Mouse (Mus musculus): ENCODE data around the gene Nlk. TPM values are rescaled to one million over a fixed set of nuclear protein-coding genes. Genes with fewer than 3 reads are reported as not detected.

Nlk gene
- polyA plus RNA-seq (2011; ENCODE audit: insufficient read depth, insufficient read length, low replicate concordance, missing spikeins): 18.1 and 44.6 TPM in 2 replicates

DNA sequence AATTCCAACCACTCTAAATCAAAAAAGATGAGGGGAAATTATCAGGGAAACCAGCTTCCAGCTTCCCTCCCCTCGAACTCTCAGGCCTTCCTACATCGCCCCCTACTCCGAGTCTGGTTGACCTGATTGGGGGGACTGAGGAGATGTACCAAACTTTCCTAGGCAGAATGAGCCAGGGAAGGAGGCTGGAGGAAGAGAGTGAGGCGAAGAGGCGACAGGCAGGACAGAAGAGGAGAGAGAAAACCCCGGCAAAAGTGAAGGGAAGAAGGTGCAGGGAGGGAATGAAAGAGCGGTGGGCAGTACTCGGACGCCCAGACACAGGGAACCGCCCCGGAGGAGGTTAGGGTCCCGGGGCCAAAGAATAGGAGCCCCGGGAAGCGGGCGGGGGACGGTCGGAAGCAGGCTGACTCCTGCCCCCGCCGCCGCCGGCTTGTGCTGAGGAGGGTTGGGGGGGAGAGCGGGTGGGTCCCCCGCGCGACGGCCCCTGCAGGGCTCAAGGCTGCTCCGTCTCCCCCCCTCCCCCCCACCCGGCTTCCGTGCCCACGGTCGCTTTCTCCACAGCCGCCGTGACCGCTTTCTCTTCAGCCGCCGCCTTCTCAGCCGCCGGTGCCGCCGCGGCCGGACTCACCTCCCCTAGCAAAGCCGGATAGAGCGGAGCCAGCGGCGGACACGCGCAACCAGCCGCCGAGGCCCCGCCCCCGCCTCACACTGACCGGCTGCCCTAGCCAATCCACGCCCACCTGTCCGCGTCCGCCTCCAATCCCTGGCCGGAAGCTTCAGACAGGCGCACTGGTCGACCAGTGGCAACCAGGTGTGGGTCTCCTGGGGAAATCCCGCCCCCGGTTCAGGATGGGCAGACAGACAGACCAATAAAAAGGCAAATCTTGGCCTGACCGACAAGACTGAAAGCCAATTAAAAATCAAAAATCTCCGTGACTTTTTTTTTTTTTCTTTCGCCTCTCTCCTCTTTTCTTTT lies at the start of gene Nlk:
TSS of gene Nlk (minus strand) at position 597 of the 976 bp plus-strand sequence.
- H3K4me1 ChIP-seq (ENCODE audit: control insufficient read depth, insufficient read depth, low read length): no peaks in the 10 kb centered on the region
- TF ChIP-seq CTCF (IDR thresholded peaks at IDR 0.05; ENCODE audit: control insufficient read depth, insufficient read depth, low read length) (no peak), POLR2A (IDR thresholded peaks at IDR 0.05; ENCODE audit: borderline replicate concordance, control insufficient read depth, low read depth, low read length) (peak; percentile 75; the same call in 1 of the 2 replicates)
- under 1% methylated on average over 52 of the region's 65 CpGs for WGBS
- peak within 1 kb of the TSS; percentile 78 for H3K4me3 ChIP-seq (replicated peaks; ENCODE audit: control insufficient read depth, low read depth, low read length)
- peak within 1 kb of the TSS; percentile 26; the same call in 1 of the 2 replicates for H3K27ac ChIP-seq (ENCODE audit: control insufficient read depth, insufficient read depth, low read depth, low read length, poor library complexity)

GRCm38 (mm10) chr11:78746264-78746663 lies 49.1 kb upstream of the Nlk start:
- TF ChIP-seq CTCF (IDR thresholded peaks at IDR 0.05; ENCODE audit: control insufficient read depth, insufficient read depth, low read length): no peak
- no peak for TF ChIP-seq POLR2A (IDR thresholded peaks at IDR 0.05; ENCODE audit: borderline replicate concordance, control insufficient read depth, low read depth, low read length)
- WGBS: 82% methylated on average over 7 of the region's 7 CpGs
- H3K4me1 ChIP-seq (ENCODE audit: control insufficient read depth, insufficient read depth, low read length): peaks cover 2% of the 10 kb centered on the region; the same call in 1 of the 2 replicates
- H3K4me3 ChIP-seq (replicated peaks; ENCODE audit: control insufficient read depth, low read depth, low read length): no peak overlapping the region
- no peak overlapping the region for H3K27ac ChIP-seq (ENCODE audit: control insufficient read depth, insufficient read depth, low read depth, low read length, poor library complexity)

DNA sequence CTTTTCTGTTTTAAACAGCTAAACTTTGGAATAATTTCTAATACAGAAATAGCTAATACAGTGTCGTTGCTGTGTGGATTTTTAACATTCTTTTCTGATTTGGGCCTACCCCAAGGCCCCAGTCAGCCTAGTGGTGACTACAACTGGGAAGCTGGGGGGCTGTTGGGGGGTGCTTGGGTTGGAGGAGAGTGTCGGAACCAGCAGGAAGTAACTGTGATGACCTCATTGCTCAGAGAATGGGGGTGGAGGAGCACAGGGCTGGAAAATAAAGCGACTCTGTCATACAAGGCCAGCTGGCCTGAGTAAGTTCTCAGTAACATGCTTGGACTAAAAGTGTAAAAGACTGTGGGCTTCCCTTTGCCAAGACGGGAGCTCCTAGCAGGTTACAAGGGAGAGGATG lies 48.3 kb upstream of the Nlk start:
- 65% methylated on average over 4 of the region's 4 CpGs for WGBS
- TF ChIP-seq POLR2A (IDR thresholded peaks at IDR 0.05; ENCODE audit: borderline replicate concordance, control insufficient read depth, low read depth, low read length) (no peak), CTCF (IDR thresholded peaks at IDR 0.05; ENCODE audit: control insufficient read depth, insufficient read depth, low read length) (no peak)
- no peak overlapping the region for H3K27ac ChIP-seq (ENCODE audit: control insufficient read depth, insufficient read depth, low read depth, low read length, poor library complexity)
- no peaks in the 10 kb centered on the region for H3K4me1 ChIP-seq (ENCODE audit: control insufficient read depth, insufficient read depth, low read length)
- H3K4me3 ChIP-seq (replicated peaks; ENCODE audit: control insufficient read depth, low read depth, low read length): no peak overlapping the region

GRCm38 (mm10) chr11:78742461-78742860 lies 45.3 kb upstream of the Nlk start:
- H3K4me3 ChIP-seq (replicated peaks; ENCODE audit: control insufficient read depth, low read depth, low read length): no peak overlapping the region
- WGBS: 82% methylated on average over 3 of the region's 3 CpGs
- no peaks in the 10 kb centered on the region for H3K4me1 ChIP-seq (ENCODE audit: control insufficient read depth, insufficient read depth, low read length)
- no peak overlapping the region for H3K27ac ChIP-seq (ENCODE audit: control insufficient read depth, insufficient read depth, low read depth, low read length, poor library complexity)
- no peak for TF ChIP-seq POLR2A (IDR thresholded peaks at IDR 0.05; ENCODE audit: borderline replicate concordance, control insufficient read depth, low read depth, low read length)
- no peak for TF ChIP-seq CTCF (IDR thresholded peaks at IDR 0.05; ENCODE audit: control insufficient read depth, insufficient read depth, low read length)

GRCm38 (mm10) chr11:78741958-78742357 lies 44.8 kb upstream of the Nlk start:
- 74% methylated on average over 7 of the region's 7 CpGs for WGBS
- TF ChIP-seq POLR2A (IDR thresholded peaks at IDR 0.05; ENCODE audit: borderline replicate concordance, control insufficient read depth, low read depth, low read length) (no peak), CTCF (IDR thresholded peaks at IDR 0.05; ENCODE audit: control insufficient read depth, insufficient read depth, low read length) (no peak)

DNA sequence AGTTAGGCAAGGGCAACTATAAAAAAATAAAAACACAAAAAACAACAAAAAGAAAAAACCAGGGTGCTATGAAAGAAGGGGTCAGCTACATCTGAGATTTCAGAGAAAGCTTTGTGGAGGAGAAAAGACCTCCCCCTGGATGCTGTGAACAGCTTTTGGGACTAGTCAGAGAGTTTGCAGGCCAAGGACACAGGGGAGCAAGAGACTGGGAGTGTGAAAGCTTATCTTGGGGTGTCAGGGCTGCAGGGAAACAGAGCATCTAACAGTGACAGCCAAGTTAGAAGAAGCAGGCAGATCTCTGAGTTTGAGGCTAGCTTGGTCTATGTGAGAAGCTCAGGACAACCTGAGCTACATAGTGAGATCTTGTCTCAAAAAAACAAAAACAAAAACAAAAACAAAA lies 42.2 kb upstream of the Nlk start:
- Histone ChIP-seq H3K4me3 (replicated peaks; ENCODE audit: control insufficient read depth, low read depth, low read length) (no peak overlapping the region), H3K4me1 (ENCODE audit: control insufficient read depth, insufficient read depth, low read length) (no peaks in the 10 kb centered on the region; the same call in 1 of the 2 replicates), H3K27ac (ENCODE audit: control insufficient read depth, insufficient read depth, low read depth, low read length, poor library complexity) (no peak overlapping the region)
- TF ChIP-seq POLR2A (IDR thresholded peaks at IDR 0.05; ENCODE audit: borderline replicate concordance, control insufficient read depth, low read depth, low read length) (no peak), CTCF (IDR thresholded peaks at IDR 0.05; ENCODE audit: control insufficient read depth, insufficient read depth, low read length) (no peak)

More at GRCm38 (mm10) chr11:78741958-78742357, 44.8 kb upstream of the Nlk start:
- Histone ChIP-seq H3K27ac (ENCODE audit: control insufficient read depth, insufficient read depth, low read depth, low read length, poor library complexity) (no peak overlapping the region), H3K4me1 (ENCODE audit: control insufficient read depth, insufficient read depth, low read length) (no peaks in the 10 kb centered on the region), H3K4me3 (replicated peaks; ENCODE audit: control insufficient read depth, low read depth, low read length) (no peak overlapping the region)

DNA sequence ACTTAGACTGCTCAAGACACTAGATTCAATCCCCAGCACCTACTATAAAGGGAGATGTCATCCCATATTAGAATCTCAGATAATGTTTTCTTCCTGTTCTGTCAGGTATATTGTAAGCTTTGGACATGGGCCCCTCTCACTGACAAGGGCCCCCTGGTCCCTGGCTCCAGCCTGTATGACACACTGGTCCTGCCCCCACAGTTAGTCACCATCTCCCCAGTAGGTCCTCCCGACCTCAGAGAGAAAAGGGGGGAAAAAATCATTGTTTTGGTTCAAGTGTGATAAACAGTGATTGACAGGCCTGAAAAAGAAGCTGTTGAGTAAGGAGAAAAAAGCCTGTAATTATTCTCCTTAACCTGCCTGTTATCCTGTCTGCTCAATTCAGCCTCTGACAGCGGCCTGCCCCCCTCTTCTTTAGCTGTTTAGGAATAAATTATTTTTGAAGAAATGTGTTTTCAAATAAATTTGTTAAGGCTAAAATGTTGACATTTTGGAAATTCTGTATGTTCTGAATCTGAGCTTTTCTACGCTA lies 39.8 kb upstream of the Nlk start:
- Histone ChIP-seq H3K4me3 (replicated peaks; ENCODE audit: control insufficient read depth, low read depth, low read length) (no peak overlapping the region), H3K27ac (ENCODE audit: control insufficient read depth, insufficient read depth, low read depth, low read length, poor library complexity) (no peak overlapping the region), H3K4me1 (ENCODE audit: control insufficient read depth, insufficient read depth, low read length) (no peaks in the 10 kb centered on the region; the same call in 1 of the 2 replicates)
- TF ChIP-seq POLR2A (IDR thresholded peaks at IDR 0.05; ENCODE audit: borderline replicate concordance, control insufficient read depth, low read depth, low read length): no peak
- no peak for TF ChIP-seq CTCF (IDR thresholded peaks at IDR 0.05; ENCODE audit: control insufficient read depth, insufficient read depth, low read length)
- 75% methylated on average over 3 of the region's 3 CpGs for WGBS

GRCm38 (mm10) chr11:78735168-78735567 lies 38.0 kb upstream of the Nlk start:
- 87% methylated on average over 1 of the region's 1 CpGs for WGBS
- Histone ChIP-seq H3K4me1 (ENCODE audit: control insufficient read depth, insufficient read depth, low read length) (no peaks in the 10 kb centered on the region; the same call in 1 of the 2 replicates), H3K27ac (ENCODE audit: control insufficient read depth, insufficient read depth, low read depth, low read length, poor library complexity) (no peak overlapping the region), H3K4me3 (replicated peaks; ENCODE audit: control insufficient read depth, low read depth, low read length) (no peak overlapping the region)
- TF ChIP-seq CTCF (IDR thresholded peaks at IDR 0.05; ENCODE audit: control insufficient read depth, insufficient read depth, low read length): no peak
- no peak for TF ChIP-seq POLR2A (IDR thresholded peaks at IDR 0.05; ENCODE audit: borderline replicate concordance, control insufficient read depth, low read depth, low read length)

Data from bone marrow, adult 2 months (tissue).